Mouse (Mus musculus): Measurements from ENCODE around the gene Stat3. TPM values are rescaled to one million over a fixed set of nuclear protein-coding genes. Genes with fewer than 3 reads are reported as not detected.

Gene Stat3
- polyA plus RNA-seq, 1 experiment from 2014 or later = 40.5 TPM

DNA sequence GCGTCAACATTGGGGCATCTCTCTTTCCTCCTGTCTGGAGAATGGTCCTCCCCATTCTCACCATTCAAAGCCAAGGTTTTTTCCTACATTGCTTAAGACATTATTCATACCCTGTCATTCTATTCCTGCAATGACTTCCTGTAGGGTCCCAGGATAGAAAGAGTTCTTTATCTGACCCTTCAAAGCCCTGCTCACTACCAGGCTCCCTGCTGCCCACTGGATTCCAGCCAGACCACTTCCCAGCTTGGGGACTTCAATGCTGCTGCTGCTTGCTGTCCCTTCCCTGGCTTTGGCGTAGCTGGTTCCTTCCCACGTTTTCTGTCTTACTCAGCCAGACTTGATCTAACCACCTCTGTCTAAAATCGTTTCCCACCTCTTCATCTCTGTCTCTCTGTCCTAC is 7.5 kb upstream of the Stat3 start:
- H3K4me2 ChIP-seq = no peak overlapping the region
- H3K36me3 ChIP-seq = no peaks in the 10 kb centered on the region
- H3K4me1 ChIP-seq (replicated peaks) = no peaks in the 10 kb centered on the region
- H3K9ac ChIP-seq (replicated peaks) = no peak overlapping the region
- no peak overlapping the region for H3K4me3 ChIP-seq (replicated peaks)
- 54% methylated on average over 4 of the region's 4 CpGs for WGBS
- H3K9me3 ChIP-seq = peaks cover 7% of the 10 kb centered on the region; the same call in 1 of the 2 replicates
- no peak overlapping the region for H3K27ac ChIP-seq
- no peaks in the 10 kb centered on the region for H3K27me3 ChIP-seq
- no peak for ATAC-seq (ENCODE audit: insufficient number of reproducible peaks, insufficient read depth, low FRiP score, low TSS enrichment, low read depth)

GRCm38 (mm10) chr11:100942388-100942787 is 3.0 kb upstream of the Stat3 start:
- 57% methylated on average over 1 of the region's 1 CpGs for WGBS
- peaks cover 7% of the 10 kb centered on the region; the same call in 1 of the 2 replicates for H3K9me3 ChIP-seq
- H3K4me1 ChIP-seq (replicated peaks) = peaks cover 19% of the 10 kb centered on the region
- no peak for ATAC-seq (ENCODE audit: insufficient number of reproducible peaks, insufficient read depth, low FRiP score, low TSS enrichment, low read depth)
- H3K9ac ChIP-seq (replicated peaks) = no peak overlapping the region
- no peaks in the 10 kb centered on the region for H3K36me3 ChIP-seq
- no peak overlapping the region for H3K4me2 ChIP-seq
- no peak overlapping the region for H3K27ac ChIP-seq
- H3K27me3 ChIP-seq = no peaks in the 10 kb centered on the region
- no peak overlapping the region for H3K4me3 ChIP-seq (replicated peaks)

- ATAC-seq (ENCODE audit: insufficient number of reproducible peaks, insufficient read depth, low FRiP score, low TSS enrichment, low read depth) = peak; percentile 43; the same call in 1 of the 2 replicates
- H3K27ac ChIP-seq = peak overlapping the region; percentile 89
These were observed 429 bp downstream of the Stat3 start for GRCm38 (mm10) chr11:100938711-100939511.

DNA sequence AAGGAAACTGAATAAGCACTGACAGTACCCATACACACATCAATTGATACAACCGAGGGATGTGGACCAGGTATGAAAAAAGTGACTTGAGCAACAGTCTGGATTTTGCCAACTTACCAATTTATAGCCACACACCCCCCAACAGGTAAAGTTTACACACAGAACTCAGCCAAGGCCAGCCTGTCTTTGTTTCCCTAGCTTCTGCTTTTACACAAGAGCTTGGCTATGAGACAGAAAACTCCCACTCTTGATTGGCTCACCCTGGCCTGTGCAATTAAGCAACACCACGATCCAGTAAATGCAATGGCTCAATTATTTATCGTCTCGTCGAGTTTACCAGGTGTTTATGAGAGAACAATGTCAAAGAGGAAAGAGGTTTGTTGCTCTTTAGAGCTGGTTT is 1.2 kb downstream of the Stat3 start:
- H3K9ac ChIP-seq (replicated peaks) = peak overlapping the region; percentile 42; the same call in 1 of the 2 replicates
- 16% methylated on average over 5 of the region's 5 CpGs for WGBS
- no peaks in the 10 kb centered on the region for H3K27me3 ChIP-seq
- no peaks in the 10 kb centered on the region for H3K9me3 ChIP-seq
- ATAC-seq (ENCODE audit: insufficient number of reproducible peaks, insufficient read depth, low FRiP score, low TSS enrichment, low read depth) = no peak
- peak overlapping the region; percentile 75 for H3K4me2 ChIP-seq
- peak overlapping the region; percentile 26; the same call in 1 of the 2 replicates for H3K27ac ChIP-seq
- peak overlapping the region; percentile 89 for H3K4me3 ChIP-seq (replicated peaks)
- no peaks in the 10 kb centered on the region for H3K36me3 ChIP-seq
- H3K4me1 ChIP-seq (replicated peaks) = peaks cover 26% of the 10 kb centered on the region

More at GRCm38 (mm10) chr11:100938711-100939511, 429 bp downstream of the Stat3 start:
- 1% methylated on average over 47 of the region's 48 CpGs for WGBS
- H3K4me1 ChIP-seq (replicated peaks) = peaks cover 26% of the 10 kb centered on the region
- H3K27me3 ChIP-seq = no peaks in the 10 kb centered on the region
- H3K9ac ChIP-seq (replicated peaks) = peak overlapping the region; percentile 81
- no peaks in the 10 kb centered on the region for H3K36me3 ChIP-seq
- H3K4me3 ChIP-seq (replicated peaks) = peak overlapping the region; percentile 89
- H3K9me3 ChIP-seq = no peaks in the 10 kb centered on the region
- peak overlapping the region; percentile 75 for H3K4me2 ChIP-seq

GRCm38 (mm10) chr11:100937295-100937694 is 2.0 kb downstream of the Stat3 start:
- H3K9me3 ChIP-seq = no peaks in the 10 kb centered on the region
- ATAC-seq (ENCODE audit: insufficient number of reproducible peaks, insufficient read depth, low FRiP score, low TSS enrichment, low read depth) = no peak
- H3K27me3 ChIP-seq = no peaks in the 10 kb centered on the region
- 0 out of 2 replicates have a peak overlapping the region, but pooled peaks have one; percentile 4 for H3K4me3 ChIP-seq (replicated peaks)
- H3K36me3 ChIP-seq = peaks cover 6% of the 10 kb centered on the region; the same call in 1 of the 2 replicates
- H3K4me2 ChIP-seq = peak overlapping the region; percentile 75
- peaks cover 26% of the 10 kb centered on the region for H3K4me1 ChIP-seq (replicated peaks)
- no peak overlapping the region for H3K27ac ChIP-seq
- no peak overlapping the region for H3K9ac ChIP-seq (replicated peaks)
- 76% methylated on average over 4 of the region's 4 CpGs for WGBS

DNA sequence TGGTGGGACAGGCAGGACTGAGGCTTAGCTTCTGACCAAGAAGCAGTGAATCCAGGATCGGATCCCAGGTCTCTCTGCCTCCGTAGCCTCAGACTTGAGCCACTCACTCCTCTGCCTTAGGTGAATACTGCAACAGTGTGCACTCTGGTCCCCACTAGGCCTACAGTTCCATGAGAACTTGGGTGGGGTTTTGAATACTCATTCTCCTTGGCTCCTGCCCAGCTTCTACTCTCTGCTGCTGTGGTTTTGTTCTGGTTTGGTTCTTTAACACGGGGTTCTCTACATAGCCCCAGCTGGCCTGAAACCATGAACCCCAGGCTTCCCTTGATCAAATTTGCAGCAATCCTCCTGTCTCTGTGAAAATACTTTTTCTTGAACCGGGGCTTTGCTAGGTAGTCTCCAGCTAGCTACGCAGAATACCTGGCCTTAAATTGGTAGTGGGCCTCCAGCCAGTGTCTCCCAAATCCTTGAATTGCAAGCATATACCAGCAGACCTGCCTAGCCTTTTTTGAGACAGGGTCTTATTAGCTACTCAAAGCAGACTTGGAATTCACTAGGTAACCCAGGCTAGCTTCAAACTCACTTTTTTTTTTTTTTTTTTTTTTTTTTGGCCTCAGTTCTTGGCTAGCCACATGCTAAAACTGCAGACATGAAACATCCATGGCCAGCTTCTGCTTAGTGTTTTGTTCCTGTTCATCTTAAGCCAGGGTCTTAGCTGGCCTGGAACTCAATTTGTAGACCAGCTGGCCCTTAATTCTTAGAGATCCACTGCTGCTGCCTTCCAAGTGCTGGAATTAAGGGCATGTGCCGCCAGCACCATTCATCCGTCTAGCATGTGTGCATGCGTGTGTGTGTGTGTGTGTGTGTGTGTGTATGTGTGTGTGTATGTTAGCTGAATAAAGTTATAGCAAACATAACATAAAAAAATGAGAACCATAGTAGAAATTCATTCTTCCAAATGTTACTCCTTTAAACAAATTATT is 3.7 kb downstream of the Stat3 start:
- Histone ChIP-seq H3K9ac (replicated peaks) (no peak overlapping the region), H3K27ac (no peak overlapping the region), H3K4me1 (replicated peaks) (peaks cover 37% of the 10 kb centered on the region), H3K27me3 (no peaks in the 10 kb centered on the region), H3K4me3 (replicated peaks) (no peak overlapping the region), H3K36me3 (peaks cover 6% of the 10 kb centered on the region; the same call in 1 of the 2 replicates), H3K4me2 (no peak overlapping the region), H3K9me3 (no peaks in the 10 kb centered on the region)
- no peak for ATAC-seq (ENCODE audit: insufficient number of reproducible peaks, insufficient read depth, low FRiP score, low TSS enrichment, low read depth)
- 88% methylated on average over 8 of the region's 8 CpGs for WGBS

GRCm38 (mm10) chr11:100931254-100931921 is 8.0 kb downstream of the Stat3 start:
- ATAC-seq (ENCODE audit: insufficient number of reproducible peaks, insufficient read depth, low FRiP score, low TSS enrichment, low read depth) = no peak
- 42% methylated on average over 12 of the region's 12 CpGs for WGBS
- no peak overlapping the region for H3K9ac ChIP-seq (replicated peaks)
- no peak overlapping the region for H3K27ac ChIP-seq
- H3K4me1 ChIP-seq (replicated peaks) = peaks cover 11% of the 10 kb centered on the region
- no peaks in the 10 kb centered on the region for H3K9me3 ChIP-seq
- peak overlapping the region; percentile 21 for H3K4me3 ChIP-seq (replicated peaks)
- peak overlapping the region; percentile 41 for H3K4me2 ChIP-seq
- peaks cover 6% of the 10 kb centered on the region; the same call in 1 of the 2 replicates for H3K36me3 ChIP-seq
- H3K27me3 ChIP-seq = no peaks in the 10 kb centered on the region

GRCm38 (mm10) chr11:100930611-100931010 is 8.7 kb downstream of the Stat3 start:
- Histone ChIP-seq H3K4me2 (no peak overlapping the region), H3K27me3 (no peaks in the 10 kb centered on the region), H3K9me3 (no peaks in the 10 kb centered on the region), H3K27ac (no peak overlapping the region), H3K36me3 (peaks cover 6% of the 10 kb centered on the region; the same call in 1 of the 2 replicates), H3K4me1 (replicated peaks) (peaks cover 11% of the 10 kb centered on the region), H3K4me3 (replicated peaks) (no peak overlapping the region), H3K9ac (replicated peaks) (no peak overlapping the region)
- 89% methylated on average over 7 of the region's 7 CpGs for WGBS
- no peak for ATAC-seq (ENCODE audit: insufficient number of reproducible peaks, insufficient read depth, low FRiP score, low TSS enrichment, low read depth)

- no peaks in the 10 kb centered on the region for H3K9me3 ChIP-seq
- no peak for ATAC-seq (ENCODE audit: insufficient number of reproducible peaks, insufficient read depth, low FRiP score, low TSS enrichment, low read depth)
- H3K4me2 ChIP-seq = no peak overlapping the region
- H3K36me3 ChIP-seq = no peaks in the 10 kb centered on the region
- no peaks in the 10 kb centered on the region for H3K27me3 ChIP-seq
- H3K4me3 ChIP-seq (replicated peaks) = no peak overlapping the region
- H3K4me1 ChIP-seq (replicated peaks) = peaks cover 11% of the 10 kb centered on the region
- no peak overlapping the region for H3K9ac ChIP-seq (replicated peaks)
- H3K27ac ChIP-seq = no peak overlapping the region
- WGBS = 79% methylated on average over 3 of the region's 3 CpGs
These were observed 12.0 kb downstream of the Stat3 start for GRCm38 (mm10) chr11:100927386-100927785.

DNA sequence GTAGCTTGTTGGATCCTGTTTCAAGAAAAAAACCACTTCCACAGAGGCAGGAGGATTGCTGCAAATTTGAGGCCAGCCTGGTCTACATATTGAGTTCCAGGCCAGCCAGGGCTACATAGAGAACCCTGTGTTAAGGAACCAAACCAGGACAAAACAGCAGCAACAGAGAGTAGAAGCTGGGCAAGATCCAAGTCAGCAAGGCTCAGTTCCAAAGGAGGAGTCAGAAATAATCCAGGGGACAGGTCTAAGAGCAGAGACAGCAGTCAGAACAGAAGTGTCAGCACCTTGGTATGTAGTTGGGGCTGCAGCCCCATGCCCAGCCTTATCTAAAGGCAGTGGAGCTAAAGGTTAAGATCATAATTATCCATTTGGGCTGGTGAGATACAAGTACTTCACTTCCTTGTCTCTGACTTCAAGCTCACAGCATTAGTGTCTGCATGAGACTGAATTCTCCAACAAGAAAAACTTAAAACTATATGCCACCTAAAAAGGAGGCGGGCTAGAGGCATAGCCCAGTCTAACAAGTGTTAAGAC is 14.9 kb downstream of the Stat3 start:
- Histone ChIP-seq H3K27me3 (no peaks in the 10 kb centered on the region), H3K9ac (replicated peaks) (no peak overlapping the region), H3K4me1 (replicated peaks) (no peaks in the 10 kb centered on the region), H3K4me2 (no peak overlapping the region), H3K4me3 (replicated peaks) (no peak overlapping the region), H3K9me3 (no peaks in the 10 kb centered on the region), H3K27ac (no peak overlapping the region), H3K36me3 (no peaks in the 10 kb centered on the region)
- ATAC-seq (ENCODE audit: insufficient number of reproducible peaks, insufficient read depth, low FRiP score, low TSS enrichment, low read depth) = no peak
- 92% methylated on average over 1 of the region's 1 CpGs for WGBS
